Mouse (Mus musculus) liver, embryonic 16.5 days (tissue): ENCODE measurements around the gene Fam20c. TPM values are rescaled to one million over a fixed set of nuclear protein-coding genes. Genes with fewer than 3 reads are reported as not detected.

Experiments used
- polyA plus RNA-seq: library from polyadenylated mRNA; unstranded; fragments of >200 nt; fragmentation: Nextera tagmentation; extraction: Ambion mirVana; gene quantifications from 2 replicates; pipeline ENCODE4 v1.2.1, GENCODE M21; 2015

The Fam20c gene
- polyA plus RNA-seq, 1 experiment from 2014 or later: 10.8 TPM

Other genes with a start within 250 kb of the Fam20c start
- not detected in 2 replicates for gene 1700123K08Rik, start 189.8 kb upstream of the Fam20c start, polyA plus RNA-seq
- 13.7 and 14.4 TPM in 2 replicates for gene Zfp68, start 134.8 kb upstream of the Fam20c start, polyA plus RNA-seq
- gene A430033K04Rik, start 131.7 kb upstream of the Fam20c start, polyA plus RNA-seq: 3.2 and 4.1 TPM in 2 replicates
- gene Gm5294, start 65.6 kb downstream of the Fam20c start, polyA plus RNA-seq: not detected in 2 replicates
- 2.3 and 3.1 TPM in 2 replicates for gene Pdgfa, start 242.9 kb downstream of the Fam20c start, polyA plus RNA-seq